Mouse (Mus musculus) megakaryocyte, embryonic 14.5 days (primary cell): ENCODE measurements around the gene Sec16a. TPM values are rescaled to one million over a fixed set of nuclear protein-coding genes. Genes with fewer than 3 reads are reported as not detected.

Experiments used
- H3K27me3 ChIP-seq: replicated peaks from 2 replicates; pipeline ENCODE3; 2012; ENCODE audit warnings: inconsistent platforms
- H3K36me3 ChIP-seq: replicated peaks from 2 replicates; pipeline ENCODE3; 2012; ENCODE audit warnings: low read length, inconsistent platforms, mixed read lengths
- H3K4me1 ChIP-seq: 2 replicates; pipeline ENCODE4 v1.6.1; 2012; ENCODE audit warnings: inconsistent platforms
- H3K4me3 ChIP-seq: replicated peaks from 2 replicates; pipeline ENCODE3; 2012; ENCODE audit warnings: moderate library complexity, mild to moderate bottlenecking, inconsistent platforms
- H3K9me3 ChIP-seq: 2 replicates; pipeline ENCODE4 v1.6.1; 2012; ENCODE audit warnings: inconsistent platforms
- FLI1 ChIP-seq: IDR thresholded peaks from 2 replicates; pipeline ENCODE4 v1.6.1; 2012; ENCODE audit warnings: low read length, inconsistent platforms, mixed read lengths
- GATA1 ChIP-seq: IDR thresholded peaks from 3 replicates; pipeline ENCODE4 v1.6.1; 2012; ENCODE audit warnings: mixed read lengths, low read length, inconsistent platforms, borderline replicate concordance
- polyA plus RNA-seq: library from polyadenylated mRNA; stranded (reverse); fragments of >175 nt; gene quantifications from 2 replicates; pipeline ENCODE4 v1.2.3, GENCODE M21; 2012; ENCODE audit warnings: low replicate concordance; ENCODE audit not compliant: insufficient read depth

Gene Sec16a
- polyA plus RNA-seq, 1 experiment = 26.1 TPM

DNA sequence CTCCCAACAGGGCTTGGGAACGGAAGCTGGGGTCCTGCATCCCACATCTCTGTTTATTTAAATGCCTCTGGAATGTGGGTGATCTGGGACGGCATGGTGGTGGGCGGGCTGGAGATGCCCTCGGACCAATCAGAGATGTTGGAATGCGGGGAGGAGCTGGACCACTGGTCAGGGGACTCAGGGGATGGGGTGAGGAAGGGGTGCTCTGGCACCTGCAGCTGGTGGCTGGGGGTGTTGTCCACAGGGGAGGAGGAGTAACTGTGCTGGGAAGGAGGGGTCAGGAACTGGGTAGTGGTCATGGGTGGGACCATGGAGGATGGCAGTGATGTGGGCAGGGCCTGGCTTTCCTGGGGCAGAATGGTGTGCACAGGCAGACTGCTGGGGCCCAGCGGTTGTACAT, 14.5 kb upstream of the Sec16a start:
- Histone ChIP-seq H3K36me3 (peaks cover 82% of the 10 kb centered on the region), H3K9me3 (no peaks in the 10 kb centered on the region), H3K4me3 (no peak overlapping the region), H3K27me3 (peaks cover 17% of the 10 kb centered on the region), H3K4me1 (peaks cover 32% of the 10 kb centered on the region)
- TF ChIP-seq FLI1 = no peak
- TF ChIP-seq GATA1 = no peak

DNA sequence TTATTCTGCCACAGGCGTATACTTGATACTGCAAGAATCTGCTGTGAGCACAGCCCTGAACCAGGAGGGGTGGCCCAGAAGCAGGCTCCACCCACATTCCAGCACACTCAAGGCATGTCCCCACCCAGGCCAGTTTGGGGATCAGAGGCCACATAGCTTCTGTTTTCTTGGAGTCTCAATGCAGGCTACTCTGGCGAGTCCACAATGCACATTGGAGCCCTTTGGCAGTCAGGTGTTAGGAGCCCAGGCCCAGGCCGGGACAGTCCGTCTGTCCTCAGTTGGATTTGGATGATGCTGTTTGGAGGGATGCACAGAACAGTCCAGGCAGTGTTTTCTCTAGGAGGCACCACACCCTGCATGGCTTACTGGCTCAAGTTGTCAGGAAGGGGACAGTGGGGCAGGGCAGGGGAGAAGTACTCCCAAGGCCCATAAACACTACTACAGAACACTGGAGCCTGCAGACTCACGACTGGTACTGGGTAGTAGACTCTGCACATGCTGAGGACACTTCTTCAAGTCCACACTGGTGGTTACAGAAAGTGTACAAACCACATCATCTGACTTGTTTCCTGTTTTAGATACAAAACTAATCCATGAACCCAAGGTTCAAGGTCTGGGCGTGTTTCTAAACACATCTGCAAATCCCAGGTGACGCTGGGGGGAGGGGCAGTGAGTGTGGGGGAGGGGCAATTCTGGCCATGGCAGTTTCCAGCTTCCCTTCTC, 13.5 kb upstream of the Sec16a start:
- Histone ChIP-seq H3K27me3 (peaks cover 13% of the 10 kb centered on the region), H3K9me3 (no peaks in the 10 kb centered on the region), H3K4me1 (peaks cover 32% of the 10 kb centered on the region), H3K4me3 (no peak overlapping the region), H3K36me3 (peaks cover 76% of the 10 kb centered on the region)
- TF ChIP-seq FLI1 (no peak), GATA1 (no peak)

DNA sequence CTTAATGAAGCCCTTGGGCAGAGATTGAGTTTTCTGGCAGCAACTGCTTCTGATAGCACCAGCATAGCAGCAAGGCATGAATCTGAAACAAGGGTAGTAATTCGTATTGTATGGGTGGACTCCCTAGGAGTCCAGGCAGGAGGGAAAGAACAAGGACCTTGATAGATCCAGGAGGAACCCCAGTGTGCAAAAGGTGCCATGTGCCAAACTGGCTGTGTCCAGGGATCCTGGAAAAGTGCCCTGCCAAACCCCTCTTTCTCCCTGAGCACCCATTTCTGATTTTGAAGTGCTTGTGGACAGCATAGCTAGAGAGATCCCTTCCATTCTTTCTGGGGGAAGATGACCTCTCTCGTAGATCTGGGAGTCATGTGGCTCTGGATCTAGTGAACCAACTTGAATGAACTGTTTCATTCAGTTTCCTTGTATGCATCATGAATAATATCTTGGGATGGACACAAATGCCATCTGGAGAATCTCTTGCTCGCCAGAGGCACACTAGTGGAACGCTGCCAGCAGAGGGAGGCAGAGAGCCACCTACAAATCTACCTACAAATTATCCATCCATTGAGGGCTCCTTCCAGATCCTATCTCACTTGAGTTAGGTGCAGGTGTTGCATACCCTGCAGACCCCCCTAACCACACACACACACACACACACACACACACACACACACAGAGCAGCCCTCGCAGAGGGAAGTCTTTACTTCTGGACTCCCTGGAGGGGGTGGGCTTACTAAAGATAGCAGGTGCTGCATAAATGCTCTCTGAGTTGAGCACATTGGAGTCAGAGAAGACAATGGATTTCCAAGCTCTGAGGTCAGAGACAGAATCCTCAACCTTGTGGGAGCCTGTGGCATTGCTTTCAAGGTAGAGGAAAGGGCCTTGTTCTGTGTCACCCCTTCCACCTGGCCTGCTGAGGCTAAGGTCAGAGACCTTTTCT, 4.4 kb upstream of the Sec16a start:
- no peaks in the 10 kb centered on the region for H3K27me3 ChIP-seq
- H3K9me3 ChIP-seq = no peaks in the 10 kb centered on the region
- H3K4me1 ChIP-seq = peaks cover 60% of the 10 kb centered on the region
- no peak for TF ChIP-seq FLI1
- TF ChIP-seq GATA1 = no peak
- H3K4me3 ChIP-seq = no peak overlapping the region
- H3K36me3 ChIP-seq = peaks cover 61% of the 10 kb centered on the region

DNA sequence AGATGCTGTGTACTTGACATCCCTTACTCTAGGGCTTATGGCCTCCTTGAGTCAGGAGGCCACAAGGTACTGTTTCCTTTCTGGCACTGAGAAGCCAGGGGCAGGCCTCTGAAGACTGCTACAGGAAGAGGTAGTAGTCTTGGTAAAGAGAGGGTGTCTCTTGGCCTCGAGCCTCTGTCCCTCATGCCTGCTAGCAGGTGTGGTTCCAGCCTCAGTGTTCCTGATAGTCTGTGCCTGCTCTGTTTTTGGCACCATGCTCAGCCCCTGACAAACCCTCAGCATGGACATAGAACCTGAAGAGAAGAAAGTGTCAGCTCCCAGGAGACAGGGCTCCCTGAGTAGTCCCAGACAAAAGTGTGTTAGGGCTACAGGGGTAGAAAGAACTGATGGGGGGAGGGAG, 2.4 kb upstream of the Sec16a start:
- peaks cover 72% of the 10 kb centered on the region for H3K4me1 ChIP-seq
- peak overlapping the region; percentile 64 for H3K4me3 ChIP-seq
- no peaks in the 10 kb centered on the region for H3K27me3 ChIP-seq
- peaks cover 52% of the 10 kb centered on the region for H3K36me3 ChIP-seq
- TF ChIP-seq GATA1 (no peak), FLI1 (no peak)
- no peaks in the 10 kb centered on the region for H3K9me3 ChIP-seq

DNA sequence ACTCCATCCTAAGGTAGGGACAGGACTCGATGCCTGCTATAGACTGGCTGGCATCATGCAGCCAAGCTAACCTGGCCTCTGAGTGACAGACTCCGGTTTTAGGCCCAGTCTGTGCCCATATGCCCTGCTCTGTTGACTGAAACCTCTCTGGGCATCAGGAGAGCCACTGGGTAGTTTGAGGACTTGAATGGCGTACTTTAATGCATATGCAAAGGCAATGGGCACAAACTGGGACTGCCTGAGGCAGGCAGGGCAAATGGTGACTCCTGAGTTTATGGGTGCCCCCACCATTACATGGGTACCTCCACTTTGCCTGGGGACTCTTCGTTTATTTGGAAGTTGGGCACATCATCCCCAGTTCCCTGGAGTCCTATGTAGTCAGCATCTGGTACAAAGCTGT, 1.7 kb upstream of the Sec16a start:
- Histone ChIP-seq H3K4me1 (peaks cover 68% of the 10 kb centered on the region), H3K27me3 (no peaks in the 10 kb centered on the region), H3K36me3 (peaks cover 53% of the 10 kb centered on the region), H3K9me3 (no peaks in the 10 kb centered on the region), H3K4me3 (peak overlapping the region; percentile 100)
- no peak for TF ChIP-seq FLI1
- TF ChIP-seq GATA1 = no peak

DNA sequence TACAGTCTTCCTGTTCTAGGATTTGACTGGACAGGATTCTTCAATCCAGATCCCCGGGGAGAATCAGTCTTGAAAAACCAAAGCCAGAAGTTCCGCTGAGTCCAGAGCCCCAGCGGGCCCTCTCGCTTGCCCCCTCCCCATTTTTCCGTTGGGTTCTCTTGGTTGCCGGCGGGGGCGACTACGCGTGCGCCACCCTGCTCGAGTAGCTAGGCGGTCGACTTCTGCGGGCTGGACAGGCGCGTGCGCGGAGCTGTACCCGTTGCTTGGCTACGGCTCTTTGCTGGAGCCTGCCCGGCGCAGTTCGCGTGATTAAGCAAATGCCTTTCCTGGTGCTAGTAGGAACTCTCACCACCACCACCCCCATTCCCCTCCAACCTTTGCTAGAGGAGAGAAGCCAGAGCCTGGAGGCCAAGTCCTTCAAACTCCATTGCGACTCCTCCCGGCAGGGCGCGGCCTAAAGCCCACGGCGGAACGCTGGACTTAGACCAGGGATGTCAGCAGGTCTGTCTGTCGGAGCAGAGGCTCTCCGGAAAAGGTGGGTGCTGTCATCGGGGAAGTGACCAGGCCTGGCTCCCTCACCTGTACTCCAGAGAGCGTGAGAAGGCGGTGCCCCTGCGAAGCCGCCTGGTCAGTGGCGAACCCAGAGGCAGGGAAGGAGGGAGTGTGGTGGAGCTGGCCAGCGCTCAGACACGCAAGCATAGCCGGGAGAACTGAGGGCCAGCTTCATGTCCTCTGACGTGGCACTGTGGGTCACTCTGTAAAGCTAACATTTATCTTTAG, 840 bp upstream of the Sec16a start:
- TF ChIP-seq GATA1 (no peak), FLI1 (no peak)
- Histone ChIP-seq H3K4me1 (peaks cover 67% of the 10 kb centered on the region), H3K4me3 (peak overlapping the region; percentile 100), H3K27me3 (no peaks in the 10 kb centered on the region), H3K36me3 (peaks cover 53% of the 10 kb centered on the region), H3K9me3 (no peaks in the 10 kb centered on the region)

DNA sequence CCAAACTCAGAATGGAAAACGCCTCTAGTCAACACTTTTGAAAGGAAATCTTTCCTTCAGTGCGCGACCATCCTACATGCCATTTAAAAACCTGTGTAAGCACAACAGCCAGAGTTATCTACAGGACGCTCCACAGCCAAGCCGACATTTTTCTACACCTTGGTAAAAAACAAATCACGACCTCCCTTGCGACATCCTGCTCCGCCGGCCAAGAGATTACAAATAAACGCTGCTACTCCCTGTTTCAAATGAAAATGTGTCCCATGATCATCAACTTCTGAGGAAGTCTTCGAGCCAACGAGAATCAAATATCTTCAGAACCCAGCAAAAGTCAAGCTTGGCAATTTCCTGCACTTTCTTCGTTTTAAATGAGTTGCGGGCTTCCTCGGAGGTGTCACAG, 648 bp downstream of the Sec16a start:
- TF ChIP-seq GATA1 (no peak), FLI1 (no peak)
- peaks cover 57% of the 10 kb centered on the region for H3K36me3 ChIP-seq
- peaks cover 65% of the 10 kb centered on the region for H3K4me1 ChIP-seq
- no peaks in the 10 kb centered on the region for H3K27me3 ChIP-seq
- H3K4me3 ChIP-seq = peak overlapping the region; percentile 100
- H3K9me3 ChIP-seq = no peaks in the 10 kb centered on the region

DNA sequence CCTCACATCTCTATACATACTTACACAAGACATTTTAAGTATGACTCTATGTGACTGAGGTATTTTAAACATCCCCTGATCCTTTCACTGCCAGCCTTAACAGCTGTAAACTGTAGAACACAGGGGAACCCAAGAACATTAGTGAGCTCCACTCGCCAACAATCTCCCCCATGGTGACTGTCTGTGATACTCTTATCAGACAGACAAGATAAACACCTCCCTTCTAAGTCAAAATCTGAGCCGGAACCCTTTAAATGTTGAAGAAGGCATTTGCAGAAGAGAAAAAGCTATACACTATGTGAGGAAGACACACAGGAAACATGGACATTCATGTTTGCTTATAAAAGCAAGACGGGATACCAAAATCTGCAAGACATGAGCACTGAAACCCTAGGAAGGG, 1.1 kb downstream of the Sec16a start:
- peaks cover 58% of the 10 kb centered on the region for H3K36me3 ChIP-seq
- peak overlapping the region; percentile 100 for H3K4me3 ChIP-seq
- no peaks in the 10 kb centered on the region for H3K9me3 ChIP-seq
- no peak for TF ChIP-seq GATA1
- no peak for TF ChIP-seq FLI1
- H3K4me1 ChIP-seq = peaks cover 61% of the 10 kb centered on the region
- no peaks in the 10 kb centered on the region for H3K27me3 ChIP-seq

DNA sequence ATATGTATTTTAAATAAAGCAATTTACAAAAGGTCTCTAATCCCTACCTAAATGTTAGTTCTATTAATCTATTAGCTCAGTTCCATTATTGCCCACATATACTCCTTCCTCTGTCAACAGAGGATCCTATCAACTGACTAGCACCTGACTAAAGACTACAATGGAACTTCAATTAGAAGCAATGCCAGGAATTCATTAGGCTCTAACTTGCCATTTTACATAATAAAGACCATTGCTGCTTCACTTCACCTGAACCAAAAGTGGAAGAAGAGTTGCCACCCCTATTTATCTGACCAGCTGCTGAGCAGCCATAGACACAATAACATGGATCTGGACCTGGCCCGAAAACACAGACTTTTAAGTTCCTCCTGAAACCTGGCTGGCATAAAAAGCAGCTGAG, 2.2 kb downstream of the Sec16a start:
- TF ChIP-seq GATA1 (no peak), FLI1 (no peak)
- Histone ChIP-seq H3K27me3 (no peaks in the 10 kb centered on the region), H3K4me3 (no peak overlapping the region), H3K4me1 (peaks cover 59% of the 10 kb centered on the region), H3K36me3 (peaks cover 58% of the 10 kb centered on the region), H3K9me3 (no peaks in the 10 kb centered on the region)
